Mouse (Mus musculus): ENCODE data around the gene Angel2.

- TF ChIP-seq ZC3H11A (IDR thresholded peaks at IDR 0.05; ENCODE audit: borderline replicate concordance, low read depth, low read length) (no peak), CHD2 (IDR thresholded peaks at IDR 0.05; ENCODE audit: low read depth, low read length) (no peak), ZNF384 (IDR thresholded peaks at IDR 0.05; ENCODE audit: low read depth, low read length) (no peak), HCFC1 (IDR thresholded peaks at IDR 0.05; ENCODE audit: borderline replicate concordance, insufficient read depth, low read length) (no peak)
These were observed 4.2 kb downstream of the Angel2 start for GRCm38 (mm10) chr1:190929010-190929695.

All from ES-E14 (cell line).